Mouse (Mus musculus) olfactory bulb, adult 2 months (tissue): ENCODE data around the gene Gm498. TPM values are rescaled to one million over a fixed set of nuclear protein-coding genes. Genes with fewer than 3 reads are reported as not detected.

ENCODE experiments used
- H3K27ac ChIP-seq: fragments of 200-500 bp; 2 replicates; pipeline ENCODE4 v1.5.1; 2012; ENCODE audit warnings: low read depth, low read length; ENCODE audit not compliant: insufficient read depth
- H3K4me1 ChIP-seq: fragments of 200-500 bp; 2 replicates; pipeline ENCODE4 v1.6.1; 2012; ENCODE audit warnings: low read length; ENCODE audit not compliant: control insufficient read depth, insufficient read depth
- H3K4me3 ChIP-seq: fragments of 200-500 bp; 2 replicates; pipeline ENCODE4 v1.5.1; 2012; ENCODE audit warnings: mild to moderate bottlenecking, low read depth, low read length, moderate library complexity; ENCODE audit not compliant: insufficient read depth
- CTCF ChIP-seq: fragments of 200-500 bp; IDR thresholded peaks from 2 replicates; pipeline ENCODE4 v1.5.1; 2012; ENCODE audit warnings: low read depth, mild to moderate bottlenecking, low read length, moderate library complexity; ENCODE audit not compliant: insufficient read depth
- POLR2A ChIP-seq: fragments of 200-500 bp; IDR thresholded peaks from 2 replicates; pipeline ENCODE4 v1.6.1; 2012; ENCODE audit warnings: mild to moderate bottlenecking, low read depth, low read length, moderate library complexity; ENCODE audit not compliant: insufficient read depth
- WGBS: fragments of 180-500 bp; shearing (Covaris S2); methylation state at CpG from one replicate; pipeline ENCODE4 v1.1.7; 2018; 5-methylcytosine and 5-hydroxymethylcytosine counted together
- polyA plus RNA-seq: library from polyadenylated mRNA; stranded (reverse); fragments of >200 nt; gene quantifications from 2 replicates; pipeline ENCODE4 v1.2.4, GENCODE M21; 2012; ENCODE audit warnings: low replicate concordance; ENCODE audit not compliant: missing spikeins, insufficient read depth, insufficient read length

The Gm498 gene
- not detected in 2 replicates for polyA plus RNA-seq

- 92% methylated on average over 2 of the region's 2 CpGs for WGBS
- no peak within 1 kb of the TSS for H3K27ac ChIP-seq
- H3K4me1 ChIP-seq, result no peaks in the 10 kb centered on the region
- H3K4me3 ChIP-seq, result no peak within 1 kb of the TSS
- TF ChIP-seq POLR2A (no peak), CTCF (no peak)
Observed at GRCm38 (mm10) chr7:143866538-143866937, at the start of gene Gm498. TSS of gene Gm498 (plus strand) at chr7:143866838.

GRCm38 (mm10) chr7:143819201-143819600, 47.4 kb upstream of the Gm498 start:
- WGBS, result 90% methylated on average over 4 of the region's 4 CpGs

GRCm38 (mm10) chr7:143821241-143821640, 45.4 kb upstream of the Gm498 start:
- H3K4me3 ChIP-seq, result no peak overlapping the region
- H3K4me1 ChIP-seq, result peaks cover 5% of the 10 kb centered on the region
- no peak for TF ChIP-seq POLR2A
- no peak for TF ChIP-seq CTCF
- H3K27ac ChIP-seq, result no peak overlapping the region
- WGBS, result 87% methylated on average over 2 of the region's 2 CpGs

More at GRCm38 (mm10) chr7:143819201-143819600, 47.4 kb upstream of the Gm498 start:
- TF ChIP-seq CTCF (no peak), POLR2A (no peak)
- H3K4me1 ChIP-seq, result peaks cover 5% of the 10 kb centered on the region
- H3K4me3 ChIP-seq, result no peak overlapping the region
- no peak overlapping the region for H3K27ac ChIP-seq

- under 1% methylated on average over 40 of the region's 40 CpGs for WGBS
- peak within 1 kb of the TSS; percentile 78 for H3K27ac ChIP-seq
- no peak for TF ChIP-seq CTCF
- peak; percentile 65 for TF ChIP-seq POLR2A
- peaks cover 5% of the 10 kb centered on the region for H3K4me1 ChIP-seq
- H3K4me3 ChIP-seq, result peak within 1 kb of the TSS; percentile 65
Observed at GRCm38 (mm10) chr7:143822375-143823265, 44.0 kb upstream of the Gm498 start, which contains the start of the genes Nadsyn1 and Dhcr7. TSS of gene Nadsyn1 (minus strand) at chr7:143822849. TSS of gene Dhcr7 (plus strand) at chr7:143823145.

- Histone ChIP-seq H3K4me1 (peaks cover 5% of the 10 kb centered on the region), H3K4me3 (peak overlapping the region; percentile 36), H3K27ac (peak overlapping the region; percentile 78)
- no peak for TF ChIP-seq CTCF
- no peak for TF ChIP-seq POLR2A
- 78% methylated on average over 4 of the region's 4 CpGs for WGBS
Observed at GRCm38 (mm10) chr7:143823266-143823605, 43.4 kb upstream of the Gm498 start.

GRCm38 (mm10) chr7:143826985-143827384, 39.7 kb upstream of the Gm498 start:
- TF ChIP-seq CTCF (no peak), POLR2A (no peak)
- H3K4me1 ChIP-seq, result peaks cover 6% of the 10 kb centered on the region
- no peak overlapping the region for H3K4me3 ChIP-seq
- 99% methylated on average over 2 of the region's 2 CpGs for WGBS
- no peak overlapping the region for H3K27ac ChIP-seq

GRCm38 (mm10) chr7:143829504-143830331, 36.9 kb upstream of the Gm498 start:
- under 1% methylated on average over 37 of the region's 37 CpGs for WGBS
- TF ChIP-seq CTCF, result peak; percentile 61
- TF ChIP-seq POLR2A, result peak; percentile 28; the same call in 1 of the 2 replicates
- H3K4me1 ChIP-seq, result peaks cover 8% of the 10 kb centered on the region

GRCm38 (mm10) chr7:143830399-143830798, 36.2 kb upstream of the Gm498 start:
- TF ChIP-seq POLR2A (no peak), CTCF (no peak)
- Histone ChIP-seq H3K4me3 (peak overlapping the region; percentile 62), H3K27ac (no peak overlapping the region), H3K4me1 (peaks cover 12% of the 10 kb centered on the region)
- 5% methylated on average over 6 of the region's 6 CpGs for WGBS

More at GRCm38 (mm10) chr7:143829504-143830331, 36.9 kb upstream of the Gm498 start:
- peak overlapping the region; percentile 95 for H3K27ac ChIP-seq
- peak overlapping the region; percentile 62 for H3K4me3 ChIP-seq

GRCm38 (mm10) chr7:143832196-143832595, 34.4 kb upstream of the Gm498 start:
- Histone ChIP-seq H3K4me3 (no peak overlapping the region), H3K4me1 (peaks cover 18% of the 10 kb centered on the region), H3K27ac (no peak overlapping the region)
- whole genome bisulfite sequencing, result 60% methylated on average over 8 of the region's 8 CpGs
- TF ChIP-seq POLR2A (no peak), CTCF (no peak)
